Mouse (Mus musculus) stomach, adult 2 months (tissue): ENCODE data around the gene Mocs1. TPM values are rescaled to one million over a fixed set of nuclear protein-coding genes. Genes with fewer than 3 reads are reported as not detected.

ENCODE experiments used
- polyA plus RNA-seq: library from polyadenylated mRNA; depleted of rRNA; stranded (reverse); fragments of >200 nt; gene quantifications from 2 replicates; pipeline ENCODE4 v1.2.3, GENCODE M21; 2012; rRNA removed

The Mocs1 gene
- 36.1 and 52.2 TPM in 2 replicates for polyA plus RNA-seq

DNA sequence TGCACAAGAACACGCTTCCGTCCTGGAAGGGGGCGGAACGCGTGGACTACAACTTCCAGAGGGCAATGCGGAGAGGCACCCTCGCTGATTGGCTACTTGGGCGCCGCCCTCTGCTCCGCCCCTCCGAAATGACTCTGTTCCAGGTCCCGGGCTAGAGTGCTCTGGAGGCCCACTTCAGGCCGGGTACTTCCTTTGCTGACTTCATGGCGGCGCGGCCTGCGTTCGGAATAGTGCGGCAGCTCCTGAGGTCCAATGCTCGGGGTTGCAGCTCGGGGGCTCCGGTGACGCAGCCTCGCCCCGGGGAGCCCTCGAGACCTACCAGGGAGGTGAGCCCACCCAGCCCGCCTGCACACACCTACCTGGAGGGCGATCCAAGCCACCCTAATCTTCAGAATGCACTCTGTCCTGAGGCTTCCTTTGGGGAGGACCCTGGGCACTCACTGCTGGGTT lies at the start of gene Mocs1:
TSS of gene Mocs1 (plus strand) at position 124 of the 450 bp plus-strand sequence.

Other genes with a start within 250 kb of the Mocs1 start
- 1.2 and 2.0 TPM in 2 replicates for gene Daam2, start 136.0 kb downstream of the Mocs1 start, polyA plus RNA-seq
- gene Kif6, start 186.8 kb downstream of the Mocs1 start, polyA plus RNA-seq = not detected in 2 replicates